Mouse (Mus musculus) ES-E14 (cell line): Measurements from ENCODE around the gene Adgrl3. TPM values are rescaled to one million over a fixed set of nuclear protein-coding genes. Genes with fewer than 3 reads are reported as not detected.

Experiments used
- DNase-seq: peaks from one replicate; pipeline ENCODE4 v3.0.0-alpha.2; 2013; ENCODE audit warnings: low read depth, low spot score
- H3K27ac ChIP-seq: 2 replicates; pipeline ENCODE4 v1.5.1; 2012; ENCODE audit warnings: low read depth, mild to moderate bottlenecking, low read length, moderate library complexity, mixed read lengths; ENCODE audit not compliant: poor library complexity, insufficient read depth, severe bottlenecking
- H3K36me3 ChIP-seq: 2 replicates; pipeline ENCODE4 v1.6.1; 2012; ENCODE audit warnings: mild to moderate bottlenecking, low read length, moderate library complexity, mixed read lengths; ENCODE audit not compliant: control insufficient read depth, poor library complexity, insufficient read depth, severe bottlenecking
- H3K4me1 ChIP-seq, 2 experiments: fragments of 150-350 bp in 1 of 2; sonication (generic) in 1 of 2; 2 replicates each; pipeline ENCODE4 v1.6.1; 2012; ENCODE audit warnings: low read length in 2 of 2, mild to moderate bottlenecking in 1 of 2, mixed read lengths in 1 of 2; ENCODE audit not compliant: control insufficient read depth in 2 of 2, insufficient read depth in 2 of 2, poor library complexity in 1 of 2
- H3K4me3 ChIP-seq, 2 experiments: fragments of 150-350 bp in 1 of 2; sonication (generic) in 1 of 2; 2 replicates each; pipeline ENCODE4 v1.5.1; 2012; ENCODE audit warnings: low read length in 2 of 2, low read depth in 1 of 2, mild to moderate bottlenecking in 1 of 2, mixed read lengths in 1 of 2; ENCODE audit not compliant: insufficient read depth in 1 of 2, poor library complexity in 1 of 2, severe bottlenecking in 1 of 2
- H3K9ac ChIP-seq: 2 replicates; pipeline ENCODE4 v1.6.1; 2012; ENCODE audit warnings: low read depth, mild to moderate bottlenecking, low read length, mixed read lengths; ENCODE audit not compliant: poor library complexity, insufficient read depth, severe bottlenecking
- H3K9me3 ChIP-seq: fragments of 150-350 bp; sonication (generic); 2 replicates; pipeline ENCODE4 v1.6.1; 2012; ENCODE audit warnings: low read depth, mild to moderate bottlenecking, low read length; ENCODE audit not compliant: control insufficient read depth, insufficient read depth
- CHD2 ChIP-seq: IDR thresholded peaks from 2 replicates; pipeline ENCODE4 v1.6.1; 2014; ENCODE audit warnings: mild to moderate bottlenecking, low read depth, low read length, inconsistent platforms
- HCFC1 ChIP-seq: IDR thresholded peaks from 2 replicates; pipeline ENCODE4 v1.6.1; 2012; ENCODE audit warnings: low read length, inconsistent platforms, borderline replicate concordance; ENCODE audit not compliant: insufficient read depth
- MAFK ChIP-seq: IDR thresholded peaks from 2 replicates; pipeline ENCODE4 v1.6.1; 2014; ENCODE audit warnings: mild to moderate bottlenecking, low read depth, low read length, inconsistent platforms; ENCODE audit not compliant: insufficient read depth
- ZC3H11A ChIP-seq: IDR thresholded peaks from 2 replicates; pipeline ENCODE4 v1.6.1; 2012; ENCODE audit warnings: low read depth, mild to moderate bottlenecking, inconsistent platforms, low read length, borderline replicate concordance
- ZNF384 ChIP-seq: IDR thresholded peaks from 2 replicates; pipeline ENCODE4 v1.6.1; 2012; ENCODE audit warnings: low read depth, low read length, inconsistent platforms
- in situ Hi-C, 2 experiments: fragments of 600-800 bp; cut with MboI; formaldehyde crosslinking; loops; one replicate each; pipeline ENCODE4 v1.15.1; 2025; ENCODE audit warnings: low sequenced_read_pairs in 2 of 2, inconsistent platforms in 1 of 2; ENCODE audit not compliant: unreplicated experiment in 2 of 2
- total RNA-seq: library from RNA; depleted of rRNA; stranded (reverse); fragments of 300-350 nt; gene quantifications from 2 replicates; pipeline ENCODE4 v1.2.3, GENCODE M21; 2012

Adgrl3 gene
- total RNA-seq, 1 experiment, result 5.4 TPM

GRCm38 (mm10) chr5:81136394-81136793 is 116.5 kb downstream of the Adgrl3 start:
- Histone ChIP-seq H3K9ac (no peak overlapping the region), H3K4me1 (no peaks in the 10 kb centered on the region), H3K4me3 (no peak overlapping the region), H3K27ac (no peak overlapping the region), H3K36me3 (no peaks in the 10 kb centered on the region), H3K9me3 (no peaks in the 10 kb centered on the region)
- TF ChIP-seq ZC3H11A, result no peak
- no peak for TF ChIP-seq ZNF384
- TF ChIP-seq HCFC1, result no peak
- TF ChIP-seq MAFK, result no peak
- no peak for TF ChIP-seq CHD2
- in situ Hi-C loops, result no loop called here
- DNase-seq, result no peak

- Histone ChIP-seq H3K36me3 (no peaks in the 10 kb centered on the region), H3K4me3 (no peak overlapping the region), H3K9me3 (no peaks in the 10 kb centered on the region), H3K4me1 (no peaks in the 10 kb centered on the region), H3K9ac (no peak overlapping the region), H3K27ac (no peak overlapping the region)
- TF ChIP-seq ZC3H11A, result no peak
- TF ChIP-seq HCFC1, result no peak
- in situ Hi-C loops, result no loop called here
- DNase-seq, result no peak
These were observed 135.9 kb downstream of the Adgrl3 start for GRCm38 (mm10) chr5:81155791-81156190.

- Histone ChIP-seq H3K36me3 (no peaks in the 10 kb centered on the region), H3K9ac (no peak overlapping the region), H3K4me3 (no peak overlapping the region), H3K27ac (no peak overlapping the region), H3K4me1 (no peaks in the 10 kb centered on the region), H3K9me3 (no peaks in the 10 kb centered on the region)
- TF ChIP-seq ZC3H11A (no peak), CHD2 (no peak), ZNF384 (no peak), MAFK (no peak)
- no peak for DNase-seq
- in situ Hi-C loops, result no loop called here
These were observed 136.3 kb downstream of the Adgrl3 start for GRCm38 (mm10) chr5:81156281-81156680.

GRCm38 (mm10) chr5:81156796-81157195 is 136.9 kb downstream of the Adgrl3 start:
- Histone ChIP-seq H3K4me3 (no peak overlapping the region), H3K9me3 (no peaks in the 10 kb centered on the region), H3K36me3 (no peaks in the 10 kb centered on the region), H3K9ac (no peak overlapping the region), H3K4me1 (no peaks in the 10 kb centered on the region), H3K27ac (no peak overlapping the region)
- no peak for DNase-seq
- in situ Hi-C loops, result no loop called here
- TF ChIP-seq HCFC1 (no peak), ZNF384 (no peak), MAFK (no peak), CHD2 (no peak), ZC3H11A (no peak)

GRCm38 (mm10) chr5:81159013-81159412 is 139.1 kb downstream of the Adgrl3 start:
- in situ Hi-C loops, result no loop called here
- no peak overlapping the region for H3K4me3 ChIP-seq
- no peak overlapping the region for H3K27ac ChIP-seq
- no peaks in the 10 kb centered on the region for H3K36me3 ChIP-seq
- TF ChIP-seq CHD2 (no peak), MAFK (no peak), HCFC1 (no peak)
- H3K9me3 ChIP-seq, result no peaks in the 10 kb centered on the region
- H3K4me1 ChIP-seq, result no peaks in the 10 kb centered on the region
- no peak overlapping the region for H3K9ac ChIP-seq
- no peak for DNase-seq
